Mouse (Mus musculus) forebrain, embryonic 13.5 days (tissue): ENCODE measurements at regions not wholly inside any gene's neighbourhood (a gene's known extent, or its start where the extent isn't known, plus 50 kb on each side); places are given as distances from the start of the nearest gene placed in this dataset.
A peak's percentile ranks its signal among the peaks of the same experiment; 100 is the strongest.

ENCODE experiments used
- ATAC-seq: fragments of 200-750 bp; cut with Nextera tagmentation; 2 replicates; pipeline ENCODE4 v1.8.0; 2017
- H3K27ac ChIP-seq: fragments of 300-500 bp; sonication (generic); 2 replicates; pipeline ENCODE4 v1.5.1; 2015; ENCODE audit warnings: inconsistent platforms, mild to moderate bottlenecking, moderate library complexity
- H3K27me3 ChIP-seq: fragments of 300-500 bp; sonication (generic); 2 replicates; pipeline ENCODE4 v1.6.1; 2015; ENCODE audit warnings: mild to moderate bottlenecking, inconsistent platforms
- H3K36me3 ChIP-seq: fragments of 300-500 bp; sonication (generic); 2 replicates; pipeline ENCODE4 v1.6.1; 2015; ENCODE audit warnings: mild to moderate bottlenecking, inconsistent platforms; ENCODE audit not compliant: poor library complexity, severe bottlenecking
- H3K4me1 ChIP-seq: fragments of 300-500 bp; sonication (generic); 2 replicates; pipeline ENCODE4 v1.6.1; 2015; ENCODE audit warnings: inconsistent platforms
- H3K4me2 ChIP-seq: fragments of 300-500 bp; sonication (generic); 2 replicates; pipeline ENCODE4 v1.6.1; 2015; ENCODE audit warnings: inconsistent platforms, mild to moderate bottlenecking, moderate library complexity
- H3K4me3 ChIP-seq: fragments of 300-500 bp; sonication (generic); 2 replicates; pipeline ENCODE4 v1.5.1; 2015; ENCODE audit warnings: mild to moderate bottlenecking, inconsistent platforms
- H3K9ac ChIP-seq: fragments of 300-500 bp; sonication (generic); 2 replicates; pipeline ENCODE4 v1.6.1; 2015; ENCODE audit warnings: mild to moderate bottlenecking, inconsistent platforms
- H3K9me3 ChIP-seq: fragments of 300-500 bp; sonication (generic); replicated peaks from 2 replicates; pipeline ENCODE4 v1.6.1; 2016; ENCODE audit warnings: inconsistent platforms
- WGBS: fragments of 180-500 bp; shearing (Covaris S2); methylation state at CpG from one replicate; pipeline ENCODE4 v1.1.7; 2015; 5-methylcytosine and 5-hydroxymethylcytosine counted together

GRCm38 (mm10) chr1:22222836-22223235 lies 261.1 kb upstream of the Kcnq5 start:
- Histone ChIP-seq H3K4me2 (no peak overlapping the region), H3K9me3 (no peaks in the 10 kb centered on the region; the same call in 1 of the 2 replicates), H3K27me3 (no peaks in the 10 kb centered on the region), H3K27ac (no peak overlapping the region), H3K36me3 (no peaks in the 10 kb centered on the region), H3K9ac (no peak overlapping the region), H3K4me3 (no peak overlapping the region), H3K4me1 (no peaks in the 10 kb centered on the region)
- no peak for ATAC-seq
- 44% methylated on average over 1 of the region's 1 CpGs for WGBS

- WGBS, result 91% methylated on average over 5 of the region's 5 CpGs
- Histone ChIP-seq H3K36me3 (no peaks in the 10 kb centered on the region), H3K27ac (no peak overlapping the region), H3K27me3 (no peaks in the 10 kb centered on the region), H3K9me3 (no peaks in the 10 kb centered on the region), H3K4me2 (no peak overlapping the region), H3K9ac (no peak overlapping the region), H3K4me3 (no peak overlapping the region), H3K4me1 (no peaks in the 10 kb centered on the region; the same call in 1 of the 2 replicates)
- no peak for ATAC-seq
Measured at GRCm38 (mm10) chr1:22211795-22212194, 250.1 kb upstream of the Kcnq5 start.

- H3K36me3 ChIP-seq, result no peaks in the 10 kb centered on the region
- H3K4me2 ChIP-seq, result no peak overlapping the region
- no peaks in the 10 kb centered on the region for H3K27me3 ChIP-seq
- no peak overlapping the region for H3K4me3 ChIP-seq
- H3K4me1 ChIP-seq, result no peaks in the 10 kb centered on the region; the same call in 1 of the 2 replicates
- 88% methylated on average over 4 of the region's 4 CpGs for WGBS
- H3K27ac ChIP-seq, result no peak overlapping the region
- ATAC-seq, result no peak
- no peak overlapping the region for H3K9ac ChIP-seq
- no peaks in the 10 kb centered on the region for H3K9me3 ChIP-seq
Measured at GRCm38 (mm10) chr1:22211232-22211631, 249.5 kb upstream of the Kcnq5 start.

- Histone ChIP-seq H3K4me2 (no peak overlapping the region), H3K9ac (no peak overlapping the region), H3K27ac (no peak overlapping the region), H3K9me3 (no peaks in the 10 kb centered on the region), H3K4me3 (no peak overlapping the region), H3K4me1 (no peaks in the 10 kb centered on the region; the same call in 1 of the 2 replicates), H3K27me3 (no peaks in the 10 kb centered on the region), H3K36me3 (no peaks in the 10 kb centered on the region)
- ATAC-seq, result no peak
- 85% methylated on average over 6 of the region's 6 CpGs for WGBS
Measured at GRCm38 (mm10) chr1:22210621-22211020, 248.9 kb upstream of the Kcnq5 start.

- ATAC-seq, result no peak
- 86% methylated on average over 2 of the region's 2 CpGs for WGBS
Measured at GRCm38 (mm10) chr1:22208287-22208686, 246.5 kb upstream of the Kcnq5 start.

GRCm38 (mm10) chr1:22206935-22207334 lies 245.2 kb upstream of the Kcnq5 start:
- Histone ChIP-seq H3K4me2 (no peak overlapping the region), H3K4me3 (no peak overlapping the region), H3K9me3 (no peaks in the 10 kb centered on the region), H3K27ac (no peak overlapping the region), H3K36me3 (no peaks in the 10 kb centered on the region), H3K27me3 (no peaks in the 10 kb centered on the region), H3K9ac (no peak overlapping the region), H3K4me1 (no peaks in the 10 kb centered on the region; the same call in 1 of the 2 replicates)
- no peak for ATAC-seq
- WGBS, result 72% methylated on average over 5 of the region's 5 CpGs

More at GRCm38 (mm10) chr1:22208287-22208686, 246.5 kb upstream of the Kcnq5 start:
- H3K4me2 ChIP-seq, result no peak overlapping the region
- H3K9me3 ChIP-seq, result no peaks in the 10 kb centered on the region
- H3K36me3 ChIP-seq, result no peaks in the 10 kb centered on the region
- no peaks in the 10 kb centered on the region for H3K27me3 ChIP-seq
- no peak overlapping the region for H3K27ac ChIP-seq
- H3K9ac ChIP-seq, result no peak overlapping the region
- no peaks in the 10 kb centered on the region; the same call in 1 of the 2 replicates for H3K4me1 ChIP-seq
- no peak overlapping the region for H3K4me3 ChIP-seq

- Histone ChIP-seq H3K4me2 (no peak overlapping the region), H3K9me3 (no peaks in the 10 kb centered on the region), H3K36me3 (no peaks in the 10 kb centered on the region), H3K4me1 (no peaks in the 10 kb centered on the region), H3K9ac (no peak overlapping the region), H3K4me3 (no peak overlapping the region), H3K27ac (no peak overlapping the region), H3K27me3 (no peaks in the 10 kb centered on the region)
- peak; percentile 68; the same call in 1 of the 2 replicates for ATAC-seq
- WGBS, result 89% methylated on average over 4 of the region's 4 CpGs
Measured at GRCm38 (mm10) chr1:22167621-22168181, 206.0 kb upstream of the Kcnq5 start.

GRCm38 (mm10) chr1:22136571-22137122 lies 174.9 kb upstream of the Kcnq5 start:
- no peak overlapping the region for H3K27ac ChIP-seq
- no peaks in the 10 kb centered on the region for H3K4me1 ChIP-seq
- no peaks in the 10 kb centered on the region for H3K9me3 ChIP-seq
- H3K36me3 ChIP-seq, result no peaks in the 10 kb centered on the region
- no peak overlapping the region for H3K4me2 ChIP-seq
- no peak overlapping the region for H3K9ac ChIP-seq
- WGBS, result 72% methylated on average over 4 of the region's 4 CpGs
- no peak for ATAC-seq
- no peak overlapping the region for H3K4me3 ChIP-seq
- no peaks in the 10 kb centered on the region for H3K27me3 ChIP-seq

GRCm38 (mm10) chr1:22118266-22118772 lies 156.6 kb upstream of the Kcnq5 start:
- no peak overlapping the region for H3K4me2 ChIP-seq
- H3K27ac ChIP-seq, result no peak overlapping the region
- H3K4me1 ChIP-seq, result no peaks in the 10 kb centered on the region
- H3K4me3 ChIP-seq, result no peak overlapping the region
- no peaks in the 10 kb centered on the region for H3K27me3 ChIP-seq
- ATAC-seq, result no peak
- no peaks in the 10 kb centered on the region for H3K9me3 ChIP-seq
- H3K36me3 ChIP-seq, result no peaks in the 10 kb centered on the region
- no peak overlapping the region for H3K9ac ChIP-seq
- WGBS, result 72% methylated on average over 4 of the region's 4 CpGs

GRCm38 (mm10) chr1:22116466-22116865 lies 154.7 kb upstream of the Kcnq5 start:
- Histone ChIP-seq H3K9me3 (no peaks in the 10 kb centered on the region), H3K9ac (no peak overlapping the region), H3K4me2 (no peak overlapping the region), H3K4me3 (no peak overlapping the region), H3K27ac (no peak overlapping the region), H3K27me3 (no peaks in the 10 kb centered on the region), H3K4me1 (no peaks in the 10 kb centered on the region), H3K36me3 (no peaks in the 10 kb centered on the region)
- 76% methylated on average over 1 of the region's 1 CpGs for WGBS
- ATAC-seq, result no peak

GRCm38 (mm10) chr1:22105496-22105895 lies 143.8 kb upstream of the Kcnq5 start:
- no peak overlapping the region for H3K27ac ChIP-seq
- H3K4me2 ChIP-seq, result no peak overlapping the region
- no peak overlapping the region for H3K4me3 ChIP-seq
- no peak overlapping the region for H3K9ac ChIP-seq
- no peaks in the 10 kb centered on the region for H3K4me1 ChIP-seq
- WGBS, result 53% methylated on average over 3 of the region's 3 CpGs
- H3K36me3 ChIP-seq, result no peaks in the 10 kb centered on the region
- H3K9me3 ChIP-seq, result no peaks in the 10 kb centered on the region
- no peaks in the 10 kb centered on the region for H3K27me3 ChIP-seq
- ATAC-seq, result no peak

- 80% methylated on average over 4 of the region's 4 CpGs for WGBS
- Histone ChIP-seq H3K4me3 (no peak overlapping the region), H3K4me2 (no peak overlapping the region), H3K27me3 (no peaks in the 10 kb centered on the region), H3K36me3 (no peaks in the 10 kb centered on the region), H3K9ac (no peak overlapping the region), H3K9me3 (no peaks in the 10 kb centered on the region), H3K4me1 (no peaks in the 10 kb centered on the region), H3K27ac (no peak overlapping the region)
- peak; percentile 34; the same call in 1 of the 2 replicates for ATAC-seq
Measured at GRCm38 (mm10) chr1:22071405-22072117, 109.8 kb upstream of the Kcnq5 start.
